Mouse (Mus musculus) heart, adult 2 months (tissue): ENCODE measurements around the gene Elp6.

ENCODE experiments used
- CTCF ChIP-seq: fragments of 200-600 bp; IDR thresholded peaks from 2 replicates; pipeline ENCODE4 v1.8.1; 2022; ENCODE audit warnings: antibody characterized with exemption, mild to moderate bottlenecking, moderate library complexity
- EP300 ChIP-seq: fragments of 200-500 bp; IDR thresholded peaks from 2 replicates; pipeline ENCODE4 v1.6.1; 2011; ENCODE audit warnings: low read depth, low read length, control low read depth; ENCODE audit not compliant: insufficient read depth

DNA sequence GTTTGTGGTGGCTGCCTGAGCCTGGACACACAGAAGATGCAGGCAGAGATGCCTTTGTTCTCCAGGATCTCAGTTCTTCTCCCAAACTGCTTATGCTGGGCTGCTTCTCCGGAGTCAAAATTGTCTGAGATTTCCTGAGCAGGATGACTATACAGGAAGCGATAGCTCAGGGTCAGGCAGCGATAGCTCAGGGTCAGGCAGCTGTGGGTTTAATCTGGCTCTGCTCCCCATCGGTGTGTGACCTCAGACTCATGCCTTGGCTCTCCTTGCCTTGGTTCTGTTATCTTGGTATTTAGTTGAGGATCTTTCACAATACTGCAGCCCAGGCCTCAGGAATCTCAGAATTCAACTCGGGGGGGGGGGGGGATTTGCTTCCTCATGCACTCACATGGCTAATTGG is 61.8 kb downstream of the Elp6 start:
- TF ChIP-seq EP300 = 0 out of 2 replicates have a peak, but pooled peaks have one; percentile 29
- no peak for TF ChIP-seq CTCF
